Mouse (Mus musculus) spleen, adult 2 months (tissue): ENCODE measurements at regions not wholly inside any gene's neighbourhood (a gene's known extent, or its start where the extent isn't known, plus 50 kb on each side); places are given as distances from the start of the nearest gene placed in this dataset.

Source experiments
- CTCF ChIP-seq: fragments of 200-500 bp; IDR thresholded peaks from 2 replicates; pipeline ENCODE4 v1.5.1; 2011; ENCODE audit warnings: mild to moderate bottlenecking, inconsistent platforms; ENCODE audit not compliant: insufficient read depth, insufficient read length, insufficient replicate concordance; ENCODE audit errors: extremely low read depth
- POLR2A ChIP-seq: fragments of 200-500 bp; IDR thresholded peaks from 2 replicates; pipeline ENCODE4 v1.6.1; 2011; ENCODE audit warnings: low read depth, low read length, inconsistent platforms

GRCm38 (mm10) chr1:43374946-43375345, 69.4 kb upstream of the Nck2 start:
- TF ChIP-seq POLR2A (no peak), CTCF (no peak)
